Mouse (Mus musculus): ENCODE measurements around the gene Ccdc73.

DNA sequence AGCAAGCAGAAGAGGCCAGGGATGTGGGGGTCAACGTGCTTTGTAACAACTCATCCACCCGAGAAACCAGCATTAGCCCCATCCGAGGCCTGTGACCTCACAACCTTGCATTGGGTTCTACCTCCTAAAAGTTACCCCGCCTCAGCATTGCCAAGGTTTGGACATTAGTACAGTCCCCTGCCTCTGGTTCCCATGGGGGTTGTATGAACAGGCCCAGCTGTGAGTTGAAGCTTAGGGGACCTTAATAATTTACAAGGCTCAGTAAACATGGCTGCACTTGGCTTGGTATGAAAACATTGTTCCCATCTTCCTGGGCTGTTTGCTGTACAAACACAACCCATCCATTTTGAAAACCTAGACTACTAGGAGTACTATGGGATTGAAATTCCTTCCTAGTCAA is 156.2 kb downstream of the Ccdc73 start:
- no peak for TF ChIP-seq TBP (IDR thresholded peaks at IDR 0.05; ENCODE audit: low read depth, low read length)
- no peak for TF ChIP-seq TAL1 (IDR thresholded peaks at IDR 0.05; ENCODE audit: low read length)
- no peak for TF ChIP-seq CTCF (IDR thresholded peaks at IDR 0.05 in 2 of 3, conservative IDR thresholded peaks at IDR 0.05 in 1 of 3; ENCODE audit: control insufficient read depth in 1 of 3, insufficient read depth in 1 of 3, low read depth in 2 of 3, low read length in 3 of 3, poor library complexity in 1 of 3, severe bottlenecking in 1 of 3)
- no peak for TF ChIP-seq GABPA (IDR thresholded peaks at IDR 0.05; ENCODE audit: low read depth, low read length)
- TF ChIP-seq EP300 (IDR thresholded peaks at IDR 0.05; ENCODE audit: low read depth in 1 of 2, low read length in 2 of 2): no peak
- TF ChIP-seq RAD21 (IDR thresholded peaks at IDR 0.05; ENCODE audit: low read depth, low read length): no peak
- no peak for TF ChIP-seq MAX (IDR thresholded peaks at IDR 0.05; ENCODE audit: low read length)
- no peak for TF ChIP-seq POLR2A (IDR thresholded peaks at IDR 0.05; ENCODE audit: control insufficient read depth in 1 of 2, insufficient read depth in 1 of 2, low read depth in 1 of 2, low read length in 2 of 2, poor library complexity in 1 of 2)
- no peak for TF ChIP-seq POLR2AphosphoS2 (IDR thresholded peaks at IDR 0.05; ENCODE audit: low read length)
- no peak for TF ChIP-seq ZNF384 (IDR thresholded peaks at IDR 0.05; ENCODE audit: low read depth, low read length)
- no peak for TF ChIP-seq USF2 (IDR thresholded peaks at IDR 0.05; ENCODE audit: borderline replicate concordance in 1 of 2, insufficient read depth in 1 of 2, low read depth in 1 of 2, low read length in 2 of 2)
- no peak for TF ChIP-seq BHLHE40 (IDR thresholded peaks at IDR 0.05; ENCODE audit: borderline replicate concordance, low read depth, low read length)

Data from MEL (cell line).